Mouse (Mus musculus): ENCODE data around the gene Zfp398.

The Zfp398 gene

DNA sequence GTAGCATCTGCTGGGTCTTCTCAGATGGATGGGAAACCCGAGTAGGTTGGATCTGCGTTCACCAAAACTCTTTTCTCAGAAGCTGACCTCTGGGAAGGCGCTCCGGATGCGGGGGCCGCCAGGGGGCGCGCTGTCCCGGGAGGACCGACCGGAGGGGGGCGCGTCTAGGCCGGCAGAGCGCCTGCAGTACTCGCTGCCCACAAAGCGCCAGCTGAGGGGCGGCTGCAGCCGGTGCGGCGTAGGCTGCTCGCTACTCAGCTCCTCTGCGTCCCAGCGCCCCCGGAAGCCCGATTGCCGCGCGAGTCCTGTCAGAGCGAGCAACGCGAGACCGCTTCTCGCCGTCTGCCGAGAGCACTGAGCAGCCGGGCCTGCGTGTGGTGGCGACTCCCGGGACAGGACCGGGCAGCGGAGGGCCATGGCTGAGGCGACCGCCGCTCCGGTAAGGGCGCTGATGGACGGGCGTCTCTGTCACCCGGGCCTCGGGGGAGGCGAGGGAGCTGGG lies at the start of gene Zfp398:
Gene Zfp398 (plus strand): TSS at position 180 of the 502 bp plus-strand sequence.
- DNase-seq: peak; percentile 96

DNA sequence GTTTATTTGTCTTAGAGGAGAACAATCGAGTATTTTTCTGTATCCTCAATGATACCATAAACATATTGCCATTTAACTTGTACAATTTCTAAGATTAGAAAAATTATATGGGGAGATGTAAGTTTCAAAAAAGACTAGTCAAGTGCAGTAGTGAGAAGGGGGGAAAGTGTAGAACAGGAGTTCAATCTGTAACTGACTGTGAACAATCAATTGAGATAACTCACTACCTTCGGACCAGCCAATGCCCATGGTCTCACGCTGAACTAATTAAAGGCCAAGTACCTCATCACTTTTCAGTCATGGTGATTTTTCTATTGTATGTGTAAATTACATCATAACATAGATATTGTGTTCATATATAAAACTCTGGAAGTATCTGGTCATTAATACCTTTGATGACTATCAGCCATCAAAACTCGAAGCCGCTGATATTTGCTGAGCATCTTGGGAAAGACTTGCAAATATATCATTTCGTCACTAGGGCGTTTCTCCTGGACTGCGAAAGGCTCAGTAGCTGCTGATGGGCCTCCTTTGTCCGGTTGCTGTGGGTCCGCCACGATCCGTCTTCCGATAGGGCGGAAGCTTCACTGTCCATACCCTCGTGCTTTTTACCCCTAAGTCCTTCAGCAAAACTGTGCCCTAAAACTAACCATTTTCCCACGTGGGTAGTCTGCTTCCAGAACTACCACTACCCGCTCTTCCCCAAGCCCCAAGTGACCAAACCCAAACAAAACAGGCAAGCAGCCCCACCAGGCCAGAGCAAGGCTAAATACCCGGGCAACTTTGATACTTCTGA lies 47.3 kb upstream of the Zfp398 start:
- peak; percentile 87 for DNase-seq

- DNase-seq: no peak
Measured at GRCm38 (mm10) chr6:47788821-47789220, 46.6 kb upstream of the Zfp398 start.

GRCm38 (mm10) chr6:47790745-47791144 lies 44.7 kb upstream of the Zfp398 start:
- DNase-seq: peak; percentile 31

- no peak for DNase-seq
Measured at GRCm38 (mm10) chr6:47792533-47792932, 42.9 kb upstream of the Zfp398 start.

DNA sequence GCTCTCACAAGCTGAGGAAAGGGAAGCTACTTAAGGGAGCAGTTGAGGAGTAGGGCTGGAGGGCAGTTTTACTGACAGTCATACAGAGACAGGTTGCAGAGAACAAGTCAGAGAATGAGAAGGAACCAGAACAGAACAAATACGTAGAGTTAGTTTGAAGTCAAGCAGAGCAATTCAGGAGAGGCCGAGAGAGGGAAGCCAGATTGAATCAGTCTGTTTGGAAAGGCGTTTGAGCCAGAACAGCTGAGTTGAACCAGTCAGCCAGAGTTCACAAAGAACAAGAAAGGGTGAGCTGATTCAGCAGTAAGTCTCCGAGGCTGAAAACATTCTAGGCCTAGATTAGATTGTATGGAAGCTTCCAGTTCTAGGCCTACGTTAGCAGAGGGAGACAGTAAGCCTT lies 42.2 kb upstream of the Zfp398 start:
- no peak for DNase-seq

DNA sequence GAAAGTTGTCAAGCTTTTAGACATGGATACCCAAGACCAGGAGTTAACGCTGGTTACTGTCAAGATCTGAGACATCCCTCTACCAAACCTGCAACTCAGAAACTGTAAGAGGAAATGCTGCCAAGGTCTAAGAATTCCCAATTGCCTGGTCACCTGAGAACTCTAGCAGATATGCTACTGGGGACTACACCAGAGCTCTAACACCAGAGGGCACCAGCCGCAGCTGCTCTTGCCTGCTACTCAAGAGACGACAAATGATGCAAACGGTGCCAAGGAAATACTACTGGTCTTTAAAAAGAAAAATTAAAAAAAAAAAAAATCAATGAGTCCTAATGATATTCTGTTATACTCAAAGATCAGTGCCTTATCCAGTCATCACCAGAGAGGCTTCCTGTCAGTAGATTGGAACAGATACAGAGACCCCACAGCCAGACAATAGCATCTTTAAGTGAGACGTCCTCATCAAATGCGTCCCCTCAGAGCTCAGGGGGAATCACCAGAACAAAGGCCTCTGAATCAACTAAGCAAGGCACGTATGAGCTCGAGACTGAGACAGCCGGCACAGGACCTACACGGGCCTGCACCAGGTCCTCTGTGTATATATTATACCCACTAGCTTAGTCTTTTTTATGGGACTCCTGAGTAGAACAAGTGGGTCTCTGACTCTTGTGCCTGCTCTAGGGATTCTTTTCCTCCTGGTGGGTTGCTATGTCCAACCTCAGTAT lies 41.2 kb upstream of the Zfp398 start:
- peak; percentile 45 for DNase-seq

DNA sequence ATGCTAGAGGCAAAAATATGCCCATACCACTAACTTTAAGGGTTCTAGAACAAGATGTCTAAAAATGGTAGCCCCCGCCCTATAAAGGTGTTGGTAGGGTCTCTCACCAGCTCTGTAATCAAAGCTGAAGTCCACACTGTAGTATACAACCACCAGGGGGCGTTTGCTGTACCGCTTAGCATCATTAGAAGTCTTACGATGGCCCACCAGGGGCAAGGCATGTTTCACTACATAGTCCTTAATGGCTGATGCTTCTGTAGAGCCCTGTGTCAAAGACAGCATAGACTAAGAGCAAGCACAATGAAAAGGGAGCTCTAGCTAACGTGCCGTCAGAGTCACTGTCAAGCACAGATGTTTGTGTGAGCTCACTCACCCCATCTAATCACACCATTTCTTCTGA lies 36.4 kb upstream of the Zfp398 start:
- peak; percentile 53 for DNase-seq

DNA sequence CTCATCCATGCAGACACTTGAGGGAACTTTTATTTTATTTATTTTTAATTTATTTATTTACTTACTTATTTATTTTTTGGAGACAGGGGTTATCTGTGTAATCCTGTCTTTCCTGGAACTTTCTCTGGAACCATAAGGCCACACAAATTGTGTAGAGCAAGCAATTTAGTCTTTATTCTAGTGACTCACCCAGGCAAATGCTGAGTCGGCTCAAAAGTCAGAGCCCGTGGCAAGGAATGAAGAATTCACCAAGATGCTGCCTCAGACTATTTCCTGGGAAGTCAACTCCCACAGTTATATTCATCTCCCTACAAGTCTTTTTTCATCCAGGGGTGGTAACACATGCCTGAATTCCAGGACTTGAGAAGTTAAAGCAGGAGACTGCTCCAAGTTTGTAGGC lies 29.9 kb upstream of the Zfp398 start:
- no peak for DNase-seq

DNA sequence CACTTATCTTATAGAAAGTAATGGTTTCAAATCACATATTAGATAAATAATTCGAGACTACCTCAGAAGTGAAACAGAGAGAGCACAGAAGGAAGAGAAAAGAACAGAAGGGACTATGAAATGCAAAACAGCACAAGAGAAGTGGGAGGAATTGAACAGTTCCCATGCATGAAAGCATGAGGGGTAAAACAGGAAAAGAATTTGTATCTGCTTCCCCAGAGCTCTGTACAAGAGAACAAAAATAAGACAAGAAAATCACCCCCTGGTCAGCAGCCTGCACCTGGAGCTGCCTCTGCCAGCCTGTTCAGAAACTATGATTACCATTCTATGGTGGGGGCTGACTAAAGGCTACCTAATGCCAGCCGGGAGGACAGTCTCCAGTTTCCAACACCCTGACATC lies 28.0 kb upstream of the Zfp398 start:
- no peak for DNase-seq

DNA sequence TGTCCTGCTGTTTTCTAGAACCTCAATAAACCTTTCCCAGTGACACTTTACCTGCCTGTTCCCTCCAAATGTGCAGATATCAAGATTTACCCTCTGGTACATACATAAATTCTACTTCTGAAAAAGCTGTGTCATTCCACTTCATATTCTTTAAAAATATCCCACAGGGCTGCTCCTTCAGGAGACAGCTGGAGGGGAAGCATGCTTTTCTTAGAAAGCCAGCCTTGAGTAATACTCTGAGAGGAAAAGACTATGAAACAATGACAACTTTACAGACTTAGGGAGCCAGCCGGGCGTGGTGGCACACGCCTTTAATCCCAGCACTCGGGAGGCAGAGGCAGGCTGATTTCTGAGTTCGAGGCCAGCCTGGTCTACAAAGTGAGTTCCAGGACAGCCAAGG lies 26.9 kb upstream of the Zfp398 start:
- no peak for DNase-seq

- DNase-seq: no peak
Measured at GRCm38 (mm10) chr6:47809053-47809452, 26.4 kb upstream of the Zfp398 start.

- DNase-seq: no peak
Measured at GRCm38 (mm10) chr6:47810181-47810580, 25.3 kb upstream of the Zfp398 start.

DNA sequence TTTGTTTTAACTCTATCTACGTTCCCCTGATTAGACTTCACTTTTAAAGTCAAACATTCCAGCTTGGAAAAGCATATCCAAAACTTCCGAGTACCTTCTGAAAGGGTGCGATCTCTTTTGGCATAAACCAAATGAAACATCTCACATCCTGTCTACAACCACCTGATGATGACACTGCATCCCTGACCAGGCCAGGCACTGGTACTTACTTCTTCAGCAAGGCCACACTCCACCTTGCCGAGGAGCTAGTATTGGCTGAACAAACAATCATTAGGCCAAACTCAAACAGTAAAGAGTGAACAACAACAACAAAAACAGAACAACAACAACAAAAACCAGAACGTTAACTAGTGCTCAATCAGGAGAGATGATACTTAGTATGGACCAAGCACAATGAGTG lies 24.1 kb upstream of the Zfp398 start:
- no peak for DNase-seq

- DNase-seq: no peak
Measured at GRCm38 (mm10) chr6:47812271-47812915, 23.1 kb upstream of the Zfp398 start.

- peak; percentile 98 for DNase-seq
Measured at GRCm38 (mm10) chr6:47813257-47813878, 22.1 kb upstream of the Zfp398 start, which contains the start of gene Pdia4. TSS of gene Pdia4 (minus strand) at chr6:47813430.

DNA sequence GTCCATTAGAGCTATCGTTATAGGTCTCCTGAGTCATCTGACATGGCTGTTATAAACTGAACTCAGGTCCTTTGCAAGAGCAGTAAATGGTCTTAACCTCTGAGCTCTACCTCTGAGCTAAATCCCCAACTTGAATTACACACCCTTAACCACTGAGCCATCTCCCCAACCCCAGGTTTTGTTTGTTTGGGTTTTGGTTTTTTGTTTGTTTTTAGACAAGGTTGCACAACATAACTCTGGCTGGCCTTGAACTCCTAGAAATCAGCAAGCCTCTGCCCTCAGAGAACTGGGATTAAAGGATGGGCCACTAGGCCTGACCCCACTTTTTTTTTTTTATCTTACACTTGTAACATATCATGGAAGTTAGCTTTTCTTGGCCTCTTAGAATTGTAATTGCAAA lies 19.3 kb upstream of the Zfp398 start:
- DNase-seq: no peak

- no peak for DNase-seq
Measured at GRCm38 (mm10) chr6:47818721-47819120, 16.7 kb upstream of the Zfp398 start.

DNA sequence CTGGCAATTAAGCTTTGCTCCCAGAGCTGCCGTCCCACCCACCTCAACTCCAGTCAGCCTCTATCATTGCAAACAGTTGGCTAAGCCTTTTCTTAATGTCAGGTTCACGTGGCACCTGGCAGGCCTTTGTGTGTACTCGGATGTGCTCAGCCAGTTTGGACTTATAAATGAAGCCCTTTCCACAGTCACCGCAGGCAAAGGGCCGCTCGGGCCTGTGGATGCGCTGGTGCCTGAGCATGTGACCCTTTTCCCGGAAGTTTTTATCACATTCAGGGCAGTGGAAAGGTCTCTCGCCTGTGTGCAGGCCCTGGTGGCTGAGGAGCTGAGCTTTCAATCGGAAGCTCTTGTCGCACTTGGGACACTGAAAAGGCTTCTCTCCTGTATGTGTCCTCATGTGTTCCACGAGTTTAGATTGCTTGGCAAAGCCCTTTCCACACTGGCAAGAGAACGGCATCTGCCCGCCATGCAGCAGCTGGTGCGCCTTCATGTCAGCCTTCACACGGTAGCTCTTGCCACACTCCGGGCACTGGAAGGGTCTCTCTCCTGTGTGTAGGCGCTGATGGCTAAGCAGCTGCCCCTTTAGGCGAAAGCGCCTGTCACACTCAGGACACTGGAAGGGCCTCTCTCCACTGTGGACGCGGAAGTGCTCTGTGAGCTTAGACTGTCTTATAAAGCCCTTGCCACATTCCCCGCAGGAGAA lies 15.7 kb upstream of the Zfp398 start:
- DNase-seq: no peak

DNA sequence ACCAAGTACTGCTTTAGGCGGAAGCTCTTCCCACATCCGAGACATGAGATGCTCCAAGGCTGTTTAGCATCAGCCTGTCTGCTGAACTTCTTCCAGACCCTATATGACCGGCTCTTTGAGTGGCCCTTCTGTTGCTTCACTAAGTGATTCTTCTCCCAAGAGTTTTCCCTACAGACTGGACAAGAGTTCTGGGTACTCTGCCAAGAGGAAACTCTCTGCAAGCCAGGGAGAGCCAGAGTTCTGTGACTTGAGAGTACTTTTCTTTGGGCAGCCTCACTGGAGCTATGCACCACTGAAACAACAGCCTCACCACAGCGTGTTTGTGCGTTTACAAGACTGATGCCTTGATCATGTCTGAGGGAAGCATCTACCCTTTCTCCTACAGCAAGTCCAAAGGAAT lies 14.2 kb upstream of the Zfp398 start:
- DNase-seq: no peak

DNA sequence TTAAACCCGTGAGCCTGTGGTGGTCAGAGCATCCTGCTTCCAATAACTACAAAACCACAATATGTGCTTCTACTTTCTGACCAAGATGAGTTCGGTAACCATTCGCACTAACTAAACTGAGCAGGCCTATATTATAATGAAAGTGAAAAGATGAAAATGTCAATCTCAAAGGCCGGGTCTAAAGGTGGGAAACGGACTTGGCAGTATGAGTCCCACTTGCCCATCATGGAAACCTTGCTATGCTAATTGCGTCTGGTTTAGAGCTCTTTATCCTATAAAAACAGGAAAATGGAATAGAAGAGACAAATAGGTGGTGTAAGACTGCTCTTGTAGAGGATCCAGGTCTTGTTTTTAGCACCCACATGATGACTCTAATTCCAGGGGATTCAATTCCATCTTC lies 13.7 kb upstream of the Zfp398 start:
- no peak for DNase-seq

DNA sequence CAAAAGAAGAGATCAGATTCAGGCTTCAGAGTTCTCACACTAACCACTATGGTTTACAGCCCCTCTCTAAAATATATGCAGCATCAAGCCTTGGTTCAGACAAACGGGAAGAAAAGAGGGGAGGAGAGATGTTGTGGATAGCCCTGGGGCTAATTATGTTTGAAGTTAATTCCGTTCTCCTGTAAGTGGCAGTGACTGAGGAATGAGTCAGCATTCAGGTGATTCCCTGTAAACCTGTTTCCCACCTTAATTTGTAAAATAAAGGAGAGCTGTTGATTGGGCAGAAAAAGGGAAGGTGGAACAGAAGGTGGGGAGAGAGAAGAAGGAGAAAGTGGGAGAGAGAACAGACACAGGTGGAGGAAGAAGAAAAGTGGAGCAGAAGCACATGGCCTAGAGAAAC lies 11.2 kb upstream of the Zfp398 start:
- no peak for DNase-seq

DNA sequence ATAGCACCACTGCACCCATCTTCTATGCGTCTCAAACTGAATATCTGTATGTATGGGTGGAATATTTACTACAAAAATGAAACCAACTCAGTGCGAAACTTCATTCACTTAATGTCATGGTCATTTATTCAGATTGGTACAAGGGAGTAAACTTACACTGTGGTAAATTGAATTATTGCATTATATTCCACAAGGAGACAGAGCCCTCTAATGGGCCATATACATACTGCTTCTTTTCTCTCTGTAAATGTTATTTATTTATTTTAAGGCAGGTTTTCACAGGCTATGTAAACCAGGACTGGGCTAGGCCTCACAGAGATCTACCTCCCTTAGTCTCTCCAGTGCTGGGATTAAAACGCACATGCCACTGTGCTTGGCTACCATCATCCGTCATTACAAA lies 8.0 kb upstream of the Zfp398 start:
- DNase-seq: no peak

Data from kidney, adult 18-20 months (tissue).